Mouse (Mus musculus): ENCODE data around the gene Krtap28-13.

Krtap28-13 gene

DNA sequence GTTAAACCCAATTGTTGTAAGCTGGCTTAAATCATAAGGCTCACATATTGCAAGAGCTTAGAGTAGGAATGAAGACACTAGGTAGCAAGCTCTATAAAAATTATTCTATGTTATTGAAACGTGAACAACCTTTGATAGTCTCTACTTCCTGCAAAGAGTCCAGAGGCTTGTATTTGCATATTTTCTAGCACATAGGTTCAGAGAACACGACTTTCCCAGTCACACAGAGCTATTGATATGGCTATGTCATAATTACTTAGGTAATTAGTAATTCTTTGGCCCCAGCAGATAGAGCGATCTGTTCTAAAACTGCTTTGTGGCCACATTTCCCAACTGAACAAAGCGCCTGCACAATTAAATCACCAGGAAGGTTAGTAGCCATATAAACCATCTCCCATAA lies 36.2 kb downstream of the Krtap28-13 start:
- DNase-seq: no peak

DNA sequence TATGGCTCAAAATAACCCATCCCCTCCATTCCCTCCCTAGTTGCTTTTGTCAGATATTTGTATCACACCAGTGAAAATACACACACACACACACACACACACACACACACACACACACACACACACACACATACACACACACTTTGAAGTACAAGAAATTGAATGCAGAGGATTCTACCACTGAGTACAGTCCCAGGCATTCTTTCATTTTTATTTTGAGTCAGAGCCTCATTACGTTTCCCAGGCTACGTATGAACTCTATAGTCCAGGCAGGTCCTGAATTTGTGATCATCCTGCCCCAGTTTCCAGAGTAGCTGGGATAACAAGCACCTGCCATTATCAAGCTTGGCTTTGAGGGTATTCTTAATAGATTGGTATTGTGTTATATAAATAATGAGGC lies 38.4 kb downstream of the Krtap28-13 start:
- DNase-seq: no peak

DNA sequence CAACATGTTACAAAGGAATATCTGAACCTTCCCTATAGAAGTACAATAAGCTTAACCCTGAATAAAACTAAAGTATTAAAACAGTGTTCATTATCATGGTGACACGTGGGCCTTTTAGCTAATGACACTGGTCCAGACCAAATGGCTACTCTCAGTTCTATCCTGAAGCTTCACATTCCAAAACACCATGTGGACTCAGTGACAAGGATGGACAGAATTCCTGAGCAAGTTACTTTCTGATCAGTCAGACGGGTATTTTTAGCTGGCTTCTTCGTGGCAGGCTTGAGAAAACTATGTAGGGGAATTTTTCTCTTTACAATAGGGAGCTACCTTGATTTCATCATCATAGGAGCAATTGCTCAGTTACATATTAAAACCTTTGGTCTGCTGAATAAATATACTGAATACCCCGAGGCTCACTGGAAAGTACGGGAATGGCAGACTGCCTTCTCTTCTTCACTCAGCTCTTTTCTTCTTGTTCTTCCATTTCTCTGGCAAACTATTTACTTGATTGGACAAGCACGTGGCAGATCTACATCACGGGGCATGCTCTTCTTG lies 38.9 kb downstream of the Krtap28-13 start:
- no peak for DNase-seq

DNA sequence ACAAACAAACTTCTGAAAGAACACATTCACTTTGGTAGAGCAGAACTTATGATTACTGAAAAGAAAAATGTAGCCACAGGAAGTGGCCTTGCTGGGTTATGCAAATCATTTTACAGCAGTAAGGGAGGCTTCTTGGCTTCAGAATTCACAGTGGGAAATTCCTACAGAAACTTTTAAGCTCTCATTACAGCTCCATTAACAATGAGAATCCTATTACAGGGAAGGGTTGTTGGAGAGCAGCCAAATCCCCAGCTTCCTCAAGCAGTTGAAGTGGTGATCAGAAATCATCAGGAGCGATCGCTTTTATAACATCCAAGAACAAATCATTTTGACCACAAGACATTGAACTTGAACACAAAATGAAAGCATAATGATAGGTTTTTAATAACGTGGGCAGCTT lies 41.2 kb downstream of the Krtap28-13 start:
- no peak for DNase-seq

DNA sequence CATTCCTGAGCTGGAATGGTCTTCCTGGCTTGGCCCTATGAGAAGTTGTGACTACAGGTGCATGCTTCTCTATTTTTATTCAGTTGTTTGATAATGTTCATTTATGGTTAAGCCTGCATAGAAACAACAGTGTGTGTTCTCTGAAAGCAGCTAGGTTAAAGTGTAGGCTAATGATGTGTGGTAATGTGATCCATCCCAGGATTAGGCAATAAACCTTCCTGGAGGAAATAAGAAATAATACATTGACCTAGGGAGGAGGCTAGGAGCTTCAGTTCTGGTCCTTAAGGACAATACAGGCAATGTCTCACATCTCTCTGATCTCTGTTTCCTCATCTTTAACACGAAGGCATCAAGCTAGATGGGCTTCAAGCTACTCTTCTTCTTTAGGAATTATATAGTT lies 44.7 kb downstream of the Krtap28-13 start:
- no peak for DNase-seq

DNA sequence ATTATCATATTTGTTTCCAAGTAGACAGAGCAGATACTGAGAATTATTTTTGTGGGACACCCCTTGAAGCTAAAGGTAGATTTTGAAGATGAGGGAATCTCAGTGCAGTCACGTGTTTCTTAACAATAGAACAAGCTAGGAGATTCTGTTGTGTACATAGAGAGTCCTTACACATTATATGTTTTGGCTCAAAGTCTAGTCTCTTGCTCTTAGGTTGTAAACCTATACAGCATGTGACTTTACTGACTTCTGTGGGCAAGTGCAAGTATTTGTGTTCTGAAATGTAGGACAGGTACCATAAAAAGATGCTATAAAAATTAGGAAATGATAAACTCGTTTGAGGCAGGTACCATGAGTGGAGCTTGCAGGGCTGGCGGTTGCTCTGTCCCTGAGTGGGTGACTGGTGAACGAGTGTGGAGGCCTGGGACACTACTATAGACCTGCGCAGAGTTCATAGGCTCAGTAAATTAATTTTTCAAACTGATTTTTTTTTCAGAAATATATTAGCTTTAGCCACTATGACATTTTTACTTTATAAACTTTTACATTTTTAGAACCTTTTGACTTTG lies 46.8 kb downstream of the Krtap28-13 start:
- no peak for DNase-seq

DNA sequence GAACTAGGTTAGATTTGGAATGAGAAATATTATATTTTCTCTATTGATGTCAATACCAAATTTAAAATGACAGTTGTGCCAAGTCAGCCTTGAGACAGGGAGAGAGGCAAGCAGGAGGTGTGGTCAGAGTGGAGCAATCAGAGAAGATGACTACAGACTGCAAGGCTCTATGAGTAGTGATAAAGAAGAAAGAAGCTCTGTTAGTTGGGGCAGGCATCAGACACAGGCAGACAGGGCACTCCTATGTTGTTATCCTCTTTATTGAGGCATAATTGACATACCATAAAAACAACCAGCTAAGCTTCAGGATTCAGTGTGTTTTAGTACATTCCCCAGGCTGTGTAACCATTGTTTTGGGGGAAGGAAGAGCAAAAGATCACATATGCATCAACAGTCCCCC lies 50.3 kb downstream of the Krtap28-13 start:
- no peak for DNase-seq

Data from thymus, postnatal 14 days (tissue).